Mouse (Mus musculus) bone marrow, adult 2 months (tissue): ENCODE results near the gene Grifin. TPM values are rescaled to one million over a fixed set of nuclear protein-coding genes. Genes with fewer than 3 reads are reported as not detected.

ENCODE experiments used
- H3K27ac ChIP-seq: fragments of 200-500 bp; 2 replicates; pipeline ENCODE4 v1.5.1; 2012; ENCODE audit warnings: low read depth, mild to moderate bottlenecking, control low read depth, inconsistent platforms, low read length; ENCODE audit not compliant: control insufficient read depth, poor library complexity, insufficient read depth
- H3K4me1 ChIP-seq: fragments of 200-500 bp; 2 replicates; pipeline ENCODE4 v1.6.1; 2011; ENCODE audit warnings: low read length; ENCODE audit not compliant: control insufficient read depth, insufficient read depth
- H3K4me3 ChIP-seq: fragments of 200-500 bp; replicated peaks from 2 replicates; pipeline ENCODE3; 2011; ENCODE audit warnings: mild to moderate bottlenecking, low read depth, low read length, control low read depth; ENCODE audit not compliant: control insufficient read depth
- CTCF ChIP-seq: fragments of 200-500 bp; IDR thresholded peaks from 2 replicates; pipeline ENCODE4 v1.5.1; 2011; ENCODE audit warnings: low read length, control low read depth; ENCODE audit not compliant: control insufficient read depth, insufficient read depth
- POLR2A ChIP-seq: fragments of 200-500 bp; IDR thresholded peaks from 2 replicates; pipeline ENCODE4 v1.6.1; 2011; ENCODE audit warnings: low read depth, mild to moderate bottlenecking, control low read depth, low read length, borderline replicate concordance; ENCODE audit not compliant: control insufficient read depth
- WGBS: fragments of 180-500 bp; shearing (Covaris S2); methylation state at CpG from one replicate; pipeline ENCODE4 v1.1.7; 2018; 5-methylcytosine and 5-hydroxymethylcytosine counted together
- polyA plus RNA-seq: library from polyadenylated mRNA; stranded (reverse); fragments of >200 nt; gene quantifications from 2 replicates; pipeline ENCODE4 v1.2.4, GENCODE M21; 2011; ENCODE audit warnings: low replicate concordance; ENCODE audit not compliant: missing spikeins, insufficient read depth, insufficient read length

The Grifin gene
- polyA plus RNA-seq, 1 experiment: not detected

- TF ChIP-seq CTCF (no peak), POLR2A (no peak)
- H3K4me1 ChIP-seq: peaks cover 4% of the 10 kb centered on the region; the same call in 1 of the 2 replicates
- under 1% methylated on average over 16 of the region's 17 CpGs for WGBS
- H3K27ac ChIP-seq: peak overlapping the region; percentile 87
- peak overlapping the region; percentile 90 for H3K4me3 ChIP-seq
These were observed 43.2 kb upstream of the Grifin start for GRCm38 (mm10) chr5:140607836-140608633.

- peak within 1 kb of the TSS; percentile 90 for H3K4me3 ChIP-seq
- TF ChIP-seq CTCF: peak; percentile 1; the same call in 1 of the 2 replicates
- TF ChIP-seq POLR2A: peak; percentile 99
- peak within 1 kb of the TSS; percentile 87 for H3K27ac ChIP-seq
- WGBS: under 1% methylated on average over 91 of the region's 91 CpGs
- peaks cover 4% of the 10 kb centered on the region; the same call in 1 of the 2 replicates for H3K4me1 ChIP-seq
These were observed 42.3 kb upstream of the Grifin start, which contains the start of gene Lfng for GRCm38 (mm10) chr5:140607001-140607835. Gene Lfng, plus strand, starts transcription at chr5:140607320.

- H3K4me3 ChIP-seq: no peak overlapping the region
- WGBS: 9% methylated on average over 23 of the region's 23 CpGs
- no peak for TF ChIP-seq CTCF
- TF ChIP-seq POLR2A: no peak
- peaks cover 3% of the 10 kb centered on the region; the same call in 1 of the 2 replicates for H3K4me1 ChIP-seq
- peak overlapping the region; percentile 13; the same call in 1 of the 2 replicates for H3K27ac ChIP-seq
These were observed 41.5 kb upstream of the Grifin start for GRCm38 (mm10) chr5:140606386-140606785.

- peaks cover 3% of the 10 kb centered on the region; the same call in 1 of the 2 replicates for H3K4me1 ChIP-seq
- no peak overlapping the region for H3K4me3 ChIP-seq
- WGBS: 47% methylated on average over 3 of the region's 3 CpGs
- TF ChIP-seq POLR2A (no peak), CTCF (no peak)
- H3K27ac ChIP-seq: no peak overlapping the region
These were observed 40.4 kb upstream of the Grifin start for GRCm38 (mm10) chr5:140605228-140605627.

- H3K4me3 ChIP-seq: no peak overlapping the region
- TF ChIP-seq CTCF: no peak
- no peak for TF ChIP-seq POLR2A
- no peaks in the 10 kb centered on the region for H3K4me1 ChIP-seq
- 78% methylated on average over 8 of the region's 8 CpGs for WGBS
- no peak overlapping the region for H3K27ac ChIP-seq
These were observed 39.5 kb upstream of the Grifin start for GRCm38 (mm10) chr5:140604386-140604785.

GRCm38 (mm10) chr5:140602540-140602939 lies 37.7 kb upstream of the Grifin start:
- no peak for TF ChIP-seq POLR2A
- no peak for TF ChIP-seq CTCF
- WGBS: 75% methylated on average over 2 of the region's 2 CpGs
- H3K4me1 ChIP-seq: no peaks in the 10 kb centered on the region; the same call in 1 of the 2 replicates
- no peak overlapping the region for H3K4me3 ChIP-seq
- no peak overlapping the region for H3K27ac ChIP-seq

GRCm38 (mm10) chr5:140601712-140602111 lies 36.8 kb upstream of the Grifin start:
- no peaks in the 10 kb centered on the region; the same call in 1 of the 2 replicates for H3K4me1 ChIP-seq

GRCm38 (mm10) chr5:140599939-140600338 lies 35.1 kb upstream of the Grifin start:
- no peak for TF ChIP-seq POLR2A
- no peak for TF ChIP-seq CTCF
- no peak overlapping the region for H3K27ac ChIP-seq
- peaks cover 4% of the 10 kb centered on the region for H3K4me1 ChIP-seq
- 73% methylated on average over 5 of the region's 5 CpGs for WGBS
- no peak overlapping the region for H3K4me3 ChIP-seq

More at GRCm38 (mm10) chr5:140601712-140602111, 36.8 kb upstream of the Grifin start:
- 88% methylated on average over 12 of the region's 12 CpGs for WGBS
- TF ChIP-seq CTCF (no peak), POLR2A (no peak)
- H3K4me3 ChIP-seq: no peak overlapping the region
- H3K27ac ChIP-seq: no peak overlapping the region
